ENCODE assay signal across 34 mouse cellular contexts in genomic region chr6:113225798-113226197, GRCm38 (mm10). TPM values are rescaled to one million over a fixed set of nuclear protein-coding genes. Genes with fewer than 3 reads are reported as not detected.
A peak's percentile ranks its signal among the peaks of the same experiment; 100 is the strongest.
DNase-seq lines count a peak whose midpoint lies in the region; ATAC-seq and TF ChIP-seq lines count a peak whose summit lies in the region.
"Had no signal": no experiment of that assay in that cellular context is flagged by ENCODE, and none has a peak within 500 bp of the region (broad histone marks: within the 10 kb centered on the region; RNA-seq: fewer than 3 reads in every experiment).

No protein-coding gene starts in this region.

- no peak for TF ChIP-seq POLR2A in lung, adult 2 months (IDR thresholded peaks at IDR 0.05; ENCODE audit: borderline replicate concordance, extremely low read depth, low read depth, low read length)

- no peak for TF ChIP-seq CTCF in lung, adult 2 months (IDR thresholded peaks at IDR 0.05; ENCODE audit: insufficient read depth, low read length)

- DNase-seq in lung, adult 18-20 months = peak; percentile 7 to 15
- DNase-seq in lung, adult 2 months = no peak
- DNase-seq in spleen, postnatal 36 days (ENCODE audit: low spot score in 2 of 2) = peak; percentile 73 to 74
- DNase-seq in spleen, postnatal 10 days (ENCODE audit: low spot score in 2 of 2) = no peak
- no peak for DNase-seq in adrenal gland, adult 2 months
- DNase-seq: adrenal gland, adult 8-10 months; cerebellum, adult 2 months; cerebellum, postnatal 14 days; forebrain, postnatal 0 days; gastrocnemius, postnatal 14 days; heart, adult 18-20 months; heart, postnatal 36 days; kidney, adult 9 months; kidney, postnatal 10 days; left cerebral cortex, postnatal 4 days; liver, embryonic 13.5 days; retina, postnatal 1 day; right cerebral cortex, postnatal 14 days; thymus, postnatal 4 days had no signal

- no peaks in the 10 kb centered on the region for H3K4me1 ChIP-seq in lung, adult 2 months (ENCODE audit: control insufficient read depth, insufficient read depth, low read length)
- H3K4me1 ChIP-seq: embryonic facial prominence, embryonic 10.5 days; embryonic facial prominence, embryonic 15.5 days; forebrain, embryonic 12.5 days; hindbrain, embryonic 13.5 days; liver, embryonic 13.5 days; lung, embryonic 15.5 days; midbrain, embryonic 12.5 days; neural tube, embryonic 13.5 days had no signal

- 67% methylated on average over 4 of the region's 4 CpGs for WGBS in lung, adult 2 months

- peak; percentile 95 for ATAC-seq in granulocyte monocyte progenitor cell, adult 5-6 weeks (replicated peaks; ENCODE audit: poor library complexity, severe bottlenecking)
- ATAC-seq in neutrophil, adult 5-6 weeks (ENCODE audit: extremely low read depth, insufficient number of reproducible peaks, low FRiP score, poor library complexity, severe bottlenecking) = peak; percentile 52
- ATAC-seq in frontal cortex, adult (ENCODE audit: low TSS enrichment) = no peak
- ATAC-seq: activated CD4-positive, CD25-positive, alpha-beta regulatory T cell, adult 4 months; forebrain, postnatal 0 days; intestine, postnatal 0 days had no signal

- no peak overlapping the region for H3K4me3 ChIP-seq in lung, adult 2 months (replicated peaks; ENCODE audit: extremely low read depth, low read depth, low read length)
- H3K4me3 ChIP-seq: embryonic facial prominence, embryonic 10.5 days; embryonic facial prominence, embryonic 15.5 days; forebrain, embryonic 12.5 days; hindbrain, embryonic 13.5 days; left cerebral cortex, adult 2 months; liver, embryonic 13.5 days; lung, embryonic 15.5 days; megakaryocyte, embryonic 14.5 days; midbrain, embryonic 12.5 days; neural tube, embryonic 13.5 days had no signal

RNA-seq across cellular contexts. Expression of gene Mtmr14, which starts 11.8 kb away (rescaled TPM):
- 43.5 and 45.5 TPM in 2 replicates for polyA plus RNA-seq in lung, adult 2 months (2012; rRNA removed)
- 32.4 and 37.6 TPM in 2 replicates for total RNA-seq in granulocyte monocyte progenitor cell, adult 5-6 weeks (2014; fragmentation: Nextera tagmentation)
- total RNA-seq in granulocyte monocyte progenitor cell, adult 5-6 weeks (2017) = 31.0 and 40.9 TPM in 2 replicates
- total RNA-seq in neutrophil, adult 5-6 weeks (2017) = 53.1 and 63.1 TPM in 2 replicates
- total RNA-seq in adrenal gland, adult 2 months (2021) = 10 to 100 TPM; 14.8 to 23.8 TPM
- polyA plus RNA-seq in adrenal gland, adult 2 months (2012; rRNA removed) = 46.7 and 47.1 TPM in 2 replicates

RNA-seq across cellular contexts. Expression of gene Lhfpl4, which starts 30.6 kb away (rescaled TPM):
- 0.92 and 0.93 TPM in 2 replicates for polyA plus RNA-seq in lung, adult 2 months (2012; rRNA removed)
- not detected in 2 replicates for total RNA-seq in granulocyte monocyte progenitor cell, adult 5-6 weeks (2014; fragmentation: Nextera tagmentation)
- total RNA-seq in granulocyte monocyte progenitor cell, adult 5-6 weeks (2017) = not detected in 2 replicates
- 0.37 TPM in 1 of 2 replicates, not detected in the other for total RNA-seq in neutrophil, adult 5-6 weeks (2017)
- 1 to 10 TPM; 2.3 to 5.4 TPM for total RNA-seq in adrenal gland, adult 2 months (2021)
- 3.8 and 5.5 TPM in 2 replicates for polyA plus RNA-seq in adrenal gland, adult 2 months (2012; rRNA removed)

RNA-seq across cellular contexts. Expression of gene Cpne9, which starts 56.3 kb away (rescaled TPM):
- polyA plus RNA-seq in lung, adult 2 months (2012; rRNA removed) = 0.06 TPM in 1 of 2 replicates, not detected in the other
- 0.19 TPM in 1 of 2 replicates, not detected in the other for total RNA-seq in granulocyte monocyte progenitor cell, adult 5-6 weeks (2014; fragmentation: Nextera tagmentation)
- total RNA-seq in granulocyte monocyte progenitor cell, adult 5-6 weeks (2017) = 0.39 TPM in 1 of 2 replicates, not detected in the other
- total RNA-seq in neutrophil, adult 5-6 weeks (2017) = 1.2 and 1.6 TPM in 2 replicates
- total RNA-seq in adrenal gland, adult 2 months (2021) = 1 to 10 TPM; 2.8 to 3.4 TPM
- polyA plus RNA-seq in adrenal gland, adult 2 months (2012; rRNA removed) = 2.2 and 7.4 TPM in 2 replicates
- total RNA-seq: heart, adult 18-20 months had no signal
- polyA plus RNA-seq: intestine, postnatal 0 days; liver, embryonic 13.5 days; lung, embryonic 15.5 days; stomach, postnatal 0 days had no signal

Comparison
In these comparisons a context has a peak if more than half of its experiments do, and no peak if none do; other contexts are left out.
1. DNase-seq: peak in lung, adult 18-20 months (2 of 2) and spleen, postnatal 36 days (2 of 2); none in lung, adult 2 months (single experiment), spleen, postnatal 10 days (0 of 2) and adrenal gland, adult 2 months (single experiment).